Mouse (Mus musculus) mesoderm, embryonic 11.5 days (tissue): Measurements from ENCODE around the gene Sftpa1.

Experiments
- DNase-seq: peaks from one replicate; pipeline ENCODE4 v3.0.0-alpha.2; 2012; ENCODE audit warnings: low read depth, low spot score

Sftpa1 gene

GRCm38 (mm10) chr14:41160743-41161142 lies 29.2 kb downstream of the Sftpa1 start:
- peak; percentile 4 for DNase-seq

GRCm38 (mm10) chr14:41162663-41163062 lies 31.1 kb downstream of the Sftpa1 start:
- DNase-seq: peak; percentile 43

- no peak for DNase-seq
Observed at GRCm38 (mm10) chr14:41167278-41167677, 35.7 kb downstream of the Sftpa1 start.

- no peak for DNase-seq
Observed at GRCm38 (mm10) chr14:41168567-41168966, 37.0 kb downstream of the Sftpa1 start.

- DNase-seq: no peak
Observed at GRCm38 (mm10) chr14:41170514-41170913, 38.9 kb downstream of the Sftpa1 start.

- DNase-seq: no peak
Observed at GRCm38 (mm10) chr14:41174802-41175201, 43.2 kb downstream of the Sftpa1 start.

- no peak for DNase-seq
Observed at GRCm38 (mm10) chr14:41185059-41185821, 53.7 kb downstream of the Sftpa1 start, which contains the start of gene Sftpd. Gene Sftpd (minus strand): TSS chr14:41185149.
